Mouse (Mus musculus) testis, postnatal 14 days (tissue): ENCODE data around the gene Hpse2.
"Not testable (repeated sequence)": the region's sequence is repeated elsewhere in the genome, so short reads cannot be mapped to it uniquely, and the experiment has no call there.

Source experiments
- DNase-seq: peaks from one replicate; pipeline ENCODE4 v3.0.0; 2021; ENCODE audit warnings: low spot score

Gene Hpse2

DNA sequence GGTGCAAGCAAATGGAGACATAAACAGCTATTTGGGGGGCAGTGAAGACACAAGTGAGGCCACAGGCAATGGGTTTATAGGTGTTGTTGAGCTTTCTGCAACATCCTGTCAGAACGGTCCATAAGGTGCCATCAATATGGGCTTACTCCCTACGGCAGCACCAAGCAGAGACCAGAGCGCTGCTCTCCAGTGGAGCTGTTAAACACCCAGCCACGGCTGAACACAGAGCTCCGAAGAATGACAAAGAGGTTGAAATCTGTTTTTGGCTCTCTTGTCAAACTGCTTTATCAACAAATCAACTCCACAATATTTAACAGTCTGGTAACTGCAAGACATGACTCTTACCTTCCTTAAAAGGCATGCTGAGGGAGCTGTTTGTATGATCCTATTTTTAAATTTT, 537.7 kb downstream of the Hpse2 start:
- DNase-seq: no peak

GRCm38 (mm10) chr19:42839621-42840294, 548.4 kb downstream of the Hpse2 start:
- DNase-seq: no peak

- DNase-seq: no peak
These were observed 549.0 kb downstream of the Hpse2 start for GRCm38 (mm10) chr19:42839118-42839517.

GRCm38 (mm10) chr19:42838271-42838670, 549.9 kb downstream of the Hpse2 start:
- no peak for DNase-seq

- no peak for DNase-seq
These were observed 550.6 kb downstream of the Hpse2 start for GRCm38 (mm10) chr19:42837591-42837990.

GRCm38 (mm10) chr19:42833126-42833525, 555.0 kb downstream of the Hpse2 start:
- DNase-seq: no peak

DNA sequence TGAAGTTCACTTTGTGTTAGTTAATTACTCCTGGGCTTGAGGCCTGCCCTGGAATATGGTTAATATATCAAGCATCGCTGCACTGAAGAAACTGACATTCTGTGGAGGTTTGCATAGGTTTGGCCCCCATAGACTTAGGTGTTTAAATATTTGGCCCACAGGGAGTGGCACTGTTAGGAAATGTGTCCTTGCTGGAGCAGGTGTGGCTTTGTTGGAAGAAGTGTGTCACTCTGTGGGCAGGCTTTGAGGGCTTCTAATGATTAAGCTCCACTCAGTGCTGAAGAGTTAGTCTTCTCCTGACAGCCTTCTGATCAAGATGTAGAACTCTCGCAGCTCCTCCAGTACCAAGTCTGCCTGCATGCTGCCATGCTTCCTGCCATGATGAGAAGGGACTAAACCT, 555.9 kb downstream of the Hpse2 start:
- DNase-seq: no peak

- DNase-seq: no peak
These were observed 559.0 kb downstream of the Hpse2 start for GRCm38 (mm10) chr19:42829196-42829595.

DNA sequence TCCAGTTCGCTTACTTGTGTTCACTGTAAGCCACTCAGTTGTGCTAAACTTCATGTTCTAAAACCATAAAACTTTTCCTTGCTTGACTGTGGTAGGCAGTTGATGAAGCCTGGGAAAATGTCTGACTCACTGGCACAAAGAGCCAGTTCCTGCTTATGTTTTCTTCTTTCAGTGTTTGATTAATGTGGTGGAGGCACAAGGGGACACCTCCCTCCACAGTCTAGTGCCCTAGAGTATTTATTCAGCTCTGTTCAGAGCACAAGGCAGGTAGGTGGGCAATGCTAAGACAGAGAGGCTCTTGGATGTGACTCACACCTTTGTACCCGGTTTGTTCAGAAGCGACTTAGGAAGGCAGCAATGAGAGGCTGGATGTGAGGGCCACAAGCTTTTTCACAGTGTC, 560.3 kb downstream of the Hpse2 start:
- no peak for DNase-seq

GRCm38 (mm10) chr19:42820109-42820508, 568.0 kb downstream of the Hpse2 start:
- no peak for DNase-seq

GRCm38 (mm10) chr19:42817761-42818160, 570.4 kb downstream of the Hpse2 start:
- no peak for DNase-seq

- DNase-seq: no peak
These were observed 571.9 kb downstream of the Hpse2 start for GRCm38 (mm10) chr19:42816261-42816660.

DNA sequence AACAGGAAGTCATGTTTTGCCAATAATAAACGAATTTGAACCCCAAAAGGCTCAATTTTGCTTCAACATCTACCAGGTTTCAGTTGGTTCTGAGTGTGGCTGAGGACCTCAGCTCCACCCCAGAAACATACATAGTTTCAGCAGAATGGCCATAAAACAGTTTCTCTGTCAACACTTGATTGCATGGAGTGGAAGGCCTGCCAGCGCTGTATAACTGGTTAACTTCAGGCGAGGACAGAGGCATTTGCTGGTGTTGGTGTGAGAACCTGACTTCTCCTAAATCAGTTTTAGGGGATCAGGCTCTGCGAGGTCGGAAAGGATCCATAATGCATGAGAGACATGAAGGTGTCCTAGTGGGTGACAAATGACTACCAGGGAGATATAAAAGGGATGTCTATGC, 578.0 kb downstream of the Hpse2 start:
- DNase-seq: no peak

GRCm38 (mm10) chr19:42809491-42809890, 578.7 kb downstream of the Hpse2 start:
- no peak for DNase-seq

- no peak for DNase-seq
These were observed 590.3 kb downstream of the Hpse2 start for GRCm38 (mm10) chr19:42797866-42798265.

- DNase-seq: no peak
These were observed 592.4 kb downstream of the Hpse2 start for GRCm38 (mm10) chr19:42795801-42796200.

- DNase-seq: peak; percentile 81
These were observed 593.1 kb downstream of the Hpse2 start for GRCm38 (mm10) chr19:42794914-42795613.

GRCm38 (mm10) chr19:42788311-42788710, 599.8 kb downstream of the Hpse2 start:
- no peak for DNase-seq

GRCm38 (mm10) chr19:42785562-42786220, 602.5 kb downstream of the Hpse2 start:
- no peak for DNase-seq

DNA sequence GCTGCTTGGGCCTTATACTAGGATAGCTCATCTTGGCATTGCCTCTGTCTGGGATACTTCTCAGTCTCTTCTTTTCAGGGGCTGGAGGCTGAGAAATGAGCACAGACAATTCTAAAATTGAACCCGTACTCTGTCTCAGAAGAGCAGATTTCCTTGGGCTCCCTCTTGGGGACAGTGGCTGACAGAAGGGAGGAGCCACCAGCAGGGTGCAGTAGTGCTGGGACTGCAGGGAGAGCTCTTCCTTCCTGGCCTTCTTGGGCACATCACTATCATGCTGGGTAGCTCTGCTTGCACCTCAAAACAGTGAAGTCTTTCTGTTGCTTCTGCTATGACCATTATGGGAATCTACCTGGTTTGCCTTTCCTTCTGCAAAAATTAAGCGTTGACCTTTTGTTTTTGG, 603.0 kb downstream of the Hpse2 start:
- DNase-seq: no peak

- DNase-seq: not testable (repeated sequence)
These were observed 608.0 kb downstream of the Hpse2 start for GRCm38 (mm10) chr19:42780156-42780538.

GRCm38 (mm10) chr19:42779531-42780155, 608.5 kb downstream of the Hpse2 start, which contains the start of gene Hps1:
Gene Hps1 (minus strand): TSS chr19:42779978.
- peak; percentile 84 for DNase-seq

DNA sequence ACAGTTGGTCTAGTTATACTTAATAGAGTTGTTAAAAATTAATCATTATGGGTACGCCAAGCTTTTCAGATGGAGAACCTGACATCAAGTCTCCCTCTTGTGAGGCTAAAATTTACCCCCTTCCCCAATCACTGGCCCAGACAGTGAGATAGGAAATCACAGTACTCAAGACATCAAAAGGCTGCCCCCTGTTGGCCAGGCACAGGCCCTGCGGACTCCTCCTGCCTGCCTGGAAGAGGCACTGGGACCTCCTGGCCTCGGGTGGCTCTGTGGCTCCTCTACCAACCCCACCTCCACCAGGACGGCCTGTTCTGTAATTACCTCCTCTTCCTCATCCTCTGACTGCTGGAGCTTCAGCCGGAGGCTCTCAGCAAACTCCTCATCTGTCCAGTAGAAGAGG, 610.4 kb downstream of the Hpse2 start:
- no peak for DNase-seq
